Mouse (Mus musculus) cerebellum, adult 18-20 months (tissue): ENCODE results near the gene Cmtm8.

Experiments used
- DNase-seq, 2 experiments: peaks; one replicate each; pipeline ENCODE4 v3.0.0; 2021

Gene Cmtm8

GRCm38 (mm10) chr9:114747466-114747865 is 96.5 kb downstream of the Cmtm8 start:
- no peak for DNase-seq

- no peak for DNase-seq
These were observed 96.9 kb downstream of the Cmtm8 start for GRCm38 (mm10) chr9:114747012-114747411.

GRCm38 (mm10) chr9:114745654-114746053 is 98.3 kb downstream of the Cmtm8 start:
- no peak for DNase-seq

- no peak for DNase-seq
These were observed 98.8 kb downstream of the Cmtm8 start for GRCm38 (mm10) chr9:114745163-114745562.

GRCm38 (mm10) chr9:114742731-114743130 is 101.2 kb downstream of the Cmtm8 start:
- no peak for DNase-seq

- no peak for DNase-seq
These were observed 103.6 kb downstream of the Cmtm8 start for GRCm38 (mm10) chr9:114740336-114740735.
